Mouse (Mus musculus) stomach, postnatal 0 days (tissue): Measurements from ENCODE around the gene Alox12b. TPM values are rescaled to one million over a fixed set of nuclear protein-coding genes. Genes with fewer than 3 reads are reported as not detected.

Source experiments
- ATAC-seq: fragments of 200-750 bp; cut with Nextera tagmentation; 2 replicates; pipeline ENCODE4 v1.8.0; 2017; ENCODE audit not compliant: low FRiP score, low TSS enrichment
- DNase-seq: peaks from one replicate; pipeline ENCODE4 v3.0.0-alpha.2; 2016; ENCODE audit warnings: low spot score
- H3K27ac ChIP-seq: fragments of 300-500 bp; sonication (generic); replicated peaks from 2 replicates; pipeline ENCODE4 v1.5.1; 2014; ENCODE audit warnings: mild to moderate bottlenecking, control low read depth
- H3K27me3 ChIP-seq: fragments of 300-500 bp; sonication (generic); 2 replicates; pipeline ENCODE4 v1.6.1; 2014; ENCODE audit warnings: low read length; ENCODE audit not compliant: control insufficient read depth, insufficient read depth
- H3K36me3 ChIP-seq: fragments of 300-500 bp; sonication (generic); 2 replicates; pipeline ENCODE4 v1.6.1; 2014; ENCODE audit warnings: low read length, mixed read lengths; ENCODE audit not compliant: control insufficient read depth, insufficient read depth
- H3K4me1 ChIP-seq: fragments of 300-500 bp; sonication (generic); replicated peaks from 2 replicates; pipeline ENCODE4 v1.6.1; 2014; ENCODE audit warnings: antibody characterized with exemption; ENCODE audit not compliant: control insufficient read depth, insufficient read depth
- H3K4me2 ChIP-seq: fragments of 300-500 bp; sonication (generic); replicated peaks from 2 replicates; pipeline ENCODE4 v1.6.1; 2014; ENCODE audit warnings: low read depth, mild to moderate bottlenecking, control low read depth, moderate library complexity
- H3K4me3 ChIP-seq: fragments of 300-500 bp; sonication (generic); 2 replicates; pipeline ENCODE4 v1.5.1; 2014; ENCODE audit warnings: low read depth, low read length, control low read depth
- H3K9ac ChIP-seq: fragments of 300-500 bp; sonication (generic); 2 replicates; pipeline ENCODE4 v1.6.1; 2014; ENCODE audit warnings: mild to moderate bottlenecking, low read length, control low read depth, mixed read lengths
- H3K9me3 ChIP-seq: fragments of 300-500 bp; sonication (generic); 2 replicates; pipeline ENCODE4 v1.6.1; 2016; ENCODE audit warnings: low read length; ENCODE audit not compliant: control insufficient read depth
- CTCF ChIP-seq: IDR thresholded peaks from 2 replicates; pipeline ENCODE4 v1.5.1; 2016; ENCODE audit warnings: antibody characterized with exemption, low read depth, mild to moderate bottlenecking, moderate library complexity
- EP300 ChIP-seq: optimal IDR thresholded peaks from 2 replicates; pipeline ENCODE3; 2016; ENCODE audit warnings: antibody characterized with exemption
- WGBS: fragments of 180-500 bp; shearing (Covaris S2); extraction: QIAGEN DNeasy Blood & Tissue Kit; methylation state at CpG from one replicate; pipeline ENCODE4 v1.1.7; 2014; 5-methylcytosine and 5-hydroxymethylcytosine counted together
- polyA plus RNA-seq: library from polyadenylated mRNA; unstranded; fragments of >200 nt; fragmentation: Nextera tagmentation; extraction: Ambion mirVana; gene quantifications from 2 replicates; pipeline ENCODE4 v1.2.1, GENCODE M21; 2015

The Alox12b gene
- polyA plus RNA-seq = 80.5 and 91.8 TPM in 2 replicates

DNA sequence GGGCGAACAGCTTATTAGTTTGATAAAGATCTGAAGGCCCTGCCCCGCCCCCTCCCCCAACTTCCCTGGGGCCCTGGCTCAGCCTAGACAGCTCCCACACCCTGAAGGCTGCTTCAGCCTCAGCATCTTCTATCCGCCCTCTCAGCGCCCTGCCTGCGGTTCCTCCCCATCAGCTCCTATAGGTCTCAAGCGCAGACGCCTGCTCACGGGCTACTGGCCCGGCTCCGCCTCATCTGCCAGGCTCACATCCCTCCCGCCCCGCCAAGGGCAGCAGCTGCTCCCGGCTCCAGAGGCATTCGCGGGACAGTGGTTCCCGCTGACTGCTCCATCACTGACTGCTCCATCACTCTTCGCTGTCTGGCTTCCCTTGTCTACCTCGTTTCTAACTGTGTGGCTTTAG, at the start of gene Alox12b:
Gene Alox12b (plus strand): TSS at position 190 of the 400 bp plus-strand sequence.
- ATAC-seq (peak; percentile 61; the same call in 1 of the 2 replicates), DNase-seq (no peak)
- peak within 1 kb of the TSS; percentile 18 for H3K4me3 ChIP-seq
- no peaks in the 10 kb centered on the region for H3K27me3 ChIP-seq
- 3% methylated on average over 18 of the region's 18 CpGs for WGBS
- H3K4me1 ChIP-seq = no peaks in the 10 kb centered on the region
- H3K9me3 ChIP-seq = no peaks in the 10 kb centered on the region
- H3K4me2 ChIP-seq = peak within 1 kb of the TSS; percentile 32; the same call in 1 of the 2 replicates
- TF ChIP-seq CTCF (no peak), EP300 (no peak)
- H3K9ac ChIP-seq = no peak within 1 kb of the TSS
- H3K27ac ChIP-seq = no peak within 1 kb of the TSS
- H3K36me3 ChIP-seq = no peaks in the 10 kb centered on the region

GRCm38 (mm10) chr11:69107676-69108075, 49.1 kb upstream of the Alox12b start:
- no peaks in the 10 kb centered on the region for H3K4me1 ChIP-seq
- no peak for DNase-seq
- H3K9ac ChIP-seq = no peak overlapping the region
- no peak overlapping the region for H3K4me2 ChIP-seq
- H3K27me3 ChIP-seq = no peaks in the 10 kb centered on the region
- peaks cover 68% of the 10 kb centered on the region for H3K36me3 ChIP-seq
- 90% methylated on average over 11 of the region's 11 CpGs for WGBS
- H3K9me3 ChIP-seq = no peaks in the 10 kb centered on the region
- no peak for ATAC-seq
- TF ChIP-seq EP300 = no peak
- no peak for TF ChIP-seq CTCF
- H3K4me3 ChIP-seq = no peak overlapping the region
- no peak overlapping the region for H3K27ac ChIP-seq

- H3K4me1 ChIP-seq = no peaks in the 10 kb centered on the region
- no peak for ATAC-seq
- no peak overlapping the region for H3K4me2 ChIP-seq
- H3K9ac ChIP-seq = no peak overlapping the region
- H3K4me3 ChIP-seq = no peak overlapping the region
- no peaks in the 10 kb centered on the region for H3K9me3 ChIP-seq
- no peak for DNase-seq
- WGBS = 92% methylated on average over 9 of the region's 9 CpGs
- TF ChIP-seq EP300 (no peak), CTCF (no peak)
- H3K27ac ChIP-seq = no peak overlapping the region
- H3K27me3 ChIP-seq = no peaks in the 10 kb centered on the region
- H3K36me3 ChIP-seq = peaks cover 62% of the 10 kb centered on the region
Measured at GRCm38 (mm10) chr11:69108223-69108622, 48.6 kb upstream of the Alox12b start.

DNA sequence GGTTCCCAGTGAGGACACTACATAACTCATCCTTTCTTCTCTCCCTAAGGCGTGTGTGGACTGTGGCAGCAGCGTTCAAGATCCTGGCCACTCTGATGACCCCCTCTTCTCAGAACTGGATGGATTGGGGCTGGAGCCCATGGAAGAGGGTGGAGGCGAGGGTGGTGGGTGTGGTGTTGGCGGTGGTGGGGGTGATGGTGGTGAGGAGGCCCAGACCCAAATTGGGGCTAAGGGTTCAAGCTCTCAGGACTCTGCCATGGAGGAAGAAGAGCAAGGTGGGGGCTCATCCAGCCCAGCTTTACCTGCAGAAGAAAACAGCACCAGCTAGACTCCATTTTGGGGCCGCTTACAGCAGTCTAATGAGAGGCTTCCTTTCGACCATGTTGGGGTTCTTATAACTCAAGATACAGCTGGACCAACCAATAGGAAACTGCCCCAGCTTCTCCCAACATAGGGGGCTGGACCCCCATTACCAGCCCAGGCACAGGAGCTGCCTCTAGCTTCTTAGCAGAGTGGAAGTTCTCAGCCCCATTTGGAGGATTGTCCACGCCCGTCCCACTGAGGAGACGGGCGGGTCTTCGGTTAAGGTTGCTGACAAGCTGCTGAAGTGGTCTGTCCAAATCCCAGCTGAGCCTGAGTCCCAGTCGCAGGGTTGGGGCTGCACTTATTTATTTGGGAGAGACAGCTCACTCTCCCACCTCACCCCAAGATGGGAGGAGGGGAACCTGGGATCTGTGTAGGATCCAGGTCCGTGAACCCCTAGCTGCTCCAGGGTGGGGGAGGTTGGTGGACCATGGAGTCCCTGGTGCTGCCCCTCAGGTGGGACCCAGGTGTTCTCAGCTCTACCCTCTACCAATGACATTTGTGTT, 47.5 kb upstream of the Alox12b start:
- DNase-seq = no peak
- peaks cover 52% of the 10 kb centered on the region for H3K36me3 ChIP-seq

GRCm38 (mm10) chr11:69110319-69111046, 46.3 kb upstream of the Alox12b start:
- peak; percentile 84 for TF ChIP-seq EP300
- TF ChIP-seq CTCF = no peak
- peak; percentile 49; the same call in 1 of the 2 replicates for ATAC-seq
- Histone ChIP-seq H3K4me2 (peak overlapping the region; percentile 50), H3K4me3 (peak overlapping the region; percentile 29), H3K27me3 (no peaks in the 10 kb centered on the region), H3K4me1 (no peaks in the 10 kb centered on the region), H3K9me3 (no peaks in the 10 kb centered on the region), H3K27ac (no peak overlapping the region), H3K36me3 (peaks cover 40% of the 10 kb centered on the region), H3K9ac (peak overlapping the region; percentile 19; the same call in 1 of the 2 replicates)
- WGBS = 2% methylated on average over 30 of the region's 30 CpGs
- peak; percentile 92 for DNase-seq

More for the DNA sequence above, 47.5 kb upstream of the Alox12b start:
- Histone ChIP-seq H3K27me3 (no peaks in the 10 kb centered on the region), H3K4me1 (no peaks in the 10 kb centered on the region), H3K9ac (no peak overlapping the region), H3K4me3 (no peak overlapping the region), H3K27ac (no peak overlapping the region), H3K9me3 (no peaks in the 10 kb centered on the region), H3K4me2 (no peak overlapping the region)
- TF ChIP-seq EP300 (no peak), CTCF (no peak)
- WGBS = 81% methylated on average over 13 of the region's 13 CpGs
- ATAC-seq = peak; percentile 12; the same call in 1 of the 2 replicates
